ENCODE assay signal across 8 mouse cellular contexts in genomic region chr17:46781876-46782275, GRCm38 (mm10). TPM values are rescaled to one million over a fixed set of nuclear protein-coding genes. Genes with fewer than 3 reads are reported as not detected.
DNase-seq lines count a peak whose midpoint lies in the region; ATAC-seq and TF ChIP-seq lines count a peak whose summit lies in the region.

No protein-coding gene starts in this region.

- H3K36me3 ChIP-seq in liver, adult 2 months (ENCODE audit: control insufficient read depth, insufficient read depth, low read length), result peaks cover 32% of the 10 kb centered on the region
- H3K36me3 ChIP-seq in embryonic facial prominence, embryonic 12.5 days, result peaks cover 37% of the 10 kb centered on the region
- peaks cover 39% of the 10 kb centered on the region for H3K36me3 ChIP-seq in kidney, embryonic 15.5 days
- peaks cover 35% of the 10 kb centered on the region for H3K36me3 ChIP-seq in neural tube, embryonic 12.5 days

- peak; percentile 49 for DNase-seq in liver, adult 2 months (ENCODE audit: extremely low read depth, low read depth, low spot score)
- DNase-seq in liver, result no peak
- no peak for DNase-seq in urinary bladder, postnatal 4 days (ENCODE audit: low spot score in 2 of 2)
- DNase-seq in natural killer cell, adult 2 months (ENCODE audit: low spot score in 2 of 2), result no peak
- DNase-seq in thymus, adult 18-20 months, result no peak

- no peak for ATAC-seq in embryonic facial prominence, embryonic 12.5 days (ENCODE audit: insufficient number of reproducible peaks, insufficient read depth, low FRiP score, low TSS enrichment)
- ATAC-seq in kidney, embryonic 15.5 days (replicated peaks; ENCODE audit: low FRiP score), result peak; percentile 6; the same call in 1 of the 2 replicates
- no peak; the same call in 1 of the 2 replicates for ATAC-seq in neural tube, embryonic 12.5 days (ENCODE audit: low FRiP score, low read depth)

- no peak for TF ChIP-seq POLR2A in liver, adult 2 months (IDR thresholded peaks at IDR 0.05; ENCODE audit: extremely low read depth, insufficient read depth, low read length)

- peak overlapping the region; percentile 95 for H3K9ac ChIP-seq in liver, adult 2 months (ENCODE audit: low read depth, low read length)
- H3K9ac ChIP-seq in embryonic facial prominence, embryonic 12.5 days, result peak overlapping the region; percentile 78
- H3K9ac ChIP-seq in kidney, embryonic 15.5 days, result peak overlapping the region; percentile 67
- peak overlapping the region; percentile 78 for H3K9ac ChIP-seq in neural tube, embryonic 12.5 days

- no peaks in the 10 kb centered on the region for H3K27me3 ChIP-seq in liver, adult 2 months (ENCODE audit: control insufficient read depth, insufficient read depth, low read length)
- H3K27me3 ChIP-seq in embryonic facial prominence, embryonic 12.5 days, result no peaks in the 10 kb centered on the region
- H3K27me3 ChIP-seq in kidney, embryonic 15.5 days, result no peaks in the 10 kb centered on the region
- H3K27me3 ChIP-seq in neural tube, embryonic 12.5 days (replicated peaks), result no peaks in the 10 kb centered on the region

- no peak for TF ChIP-seq CTCF in liver, adult 2 months (IDR thresholded peaks at IDR 0.05; ENCODE audit: low read depth, low read length)

- no peaks in the 10 kb centered on the region for H3K9me3 ChIP-seq in embryonic facial prominence, embryonic 12.5 days
- no peaks in the 10 kb centered on the region for H3K9me3 ChIP-seq in kidney, embryonic 15.5 days (replicated peaks)
- H3K9me3 ChIP-seq in neural tube, embryonic 12.5 days, result no peaks in the 10 kb centered on the region

- H3K27ac ChIP-seq in liver, adult 2 months (replicated peaks; ENCODE audit: insufficient read depth, low read depth, low read length), result peak overlapping the region; percentile 56
- H3K27ac ChIP-seq in embryonic facial prominence, embryonic 12.5 days, result peak overlapping the region; percentile 86
- peak overlapping the region; percentile 95 for H3K27ac ChIP-seq in kidney, embryonic 15.5 days
- peak overlapping the region; percentile 69; the same call in 1 of the 2 replicates for H3K27ac ChIP-seq in neural tube, embryonic 12.5 days

- H3K4me2 ChIP-seq in embryonic facial prominence, embryonic 12.5 days (replicated peaks), result peak overlapping the region; percentile 66
- H3K4me2 ChIP-seq in kidney, embryonic 15.5 days, result peak overlapping the region; percentile 64
- H3K4me2 ChIP-seq in neural tube, embryonic 12.5 days (replicated peaks), result peak overlapping the region; percentile 63

- peaks cover 12% of the 10 kb centered on the region; the same call in 1 of the 2 replicates for H3K79me2 ChIP-seq in liver, adult 2 months (ENCODE audit: control insufficient read depth, insufficient read depth, low read length)

- under 1% methylated on average over 11 of the region's 11 CpGs for whole genome bisulfite sequencing in liver, adult 2 months
- 5% methylated on average over 11 of the region's 11 CpGs for WGBS in embryonic facial prominence, embryonic 12.5 days
- under 1% methylated on average over 11 of the region's 11 CpGs for WGBS in kidney, embryonic 15.5 days
- WGBS in neural tube, embryonic 12.5 days, result 6% methylated on average over 11 of the region's 11 CpGs

- peaks cover 3% of the 10 kb centered on the region; the same call in 1 of the 2 replicates for H3K4me1 ChIP-seq in liver, adult 2 months (ENCODE audit: control insufficient read depth, insufficient read depth, low read length)
- peaks cover 6% of the 10 kb centered on the region for H3K4me1 ChIP-seq in embryonic facial prominence, embryonic 12.5 days
- H3K4me1 ChIP-seq in kidney, embryonic 15.5 days, result peaks cover 16% of the 10 kb centered on the region
- H3K4me1 ChIP-seq in neural tube, embryonic 12.5 days, result peaks cover 7% of the 10 kb centered on the region

- H3K4me3 ChIP-seq in liver, adult 2 months (ENCODE audit: insufficient read depth, low read depth, low read length), result peak overlapping the region; percentile 67
- peak overlapping the region; percentile 68 for H3K4me3 ChIP-seq in embryonic facial prominence, embryonic 12.5 days
- peak overlapping the region; percentile 72 for H3K4me3 ChIP-seq in kidney, embryonic 15.5 days (replicated peaks)
- H3K4me3 ChIP-seq in neural tube, embryonic 12.5 days, result peak overlapping the region; percentile 62

RNA-seq across cellular contexts. Expression of gene Rpl7l1, which starts 0.6 kb away (rescaled TPM):
- total RNA-seq in liver, adult 2 months (2014; rRNA removed), result 41.2 and 43.6 TPM in 2 replicates
- polyA plus RNA-seq in liver, adult 2 months (2012; rRNA removed), result 21.6 and 24.6 TPM in 2 replicates
- 180 and 184 TPM in 2 replicates for polyA plus RNA-seq in embryonic facial prominence, embryonic 12.5 days (2016; fragmentation: Nextera tagmentation; extraction: Ambion mirVana)
- 179 and 189 TPM in 2 replicates for polyA plus RNA-seq in kidney, embryonic 15.5 days (2015; fragmentation: Nextera tagmentation; extraction: Ambion mirVana)
- polyA plus RNA-seq in neural tube, embryonic 12.5 days (2016; fragmentation: Nextera tagmentation; extraction: Ambion mirVana), result 125 and 139 TPM in 2 replicates

RNA-seq across cellular contexts. Expression of gene 2310039H08Rik, which starts 9.4 kb away (rescaled TPM):
- 97.6 and 124 TPM in 2 replicates for total RNA-seq in liver, adult 2 months (2014; rRNA removed)
- 167 and 185 TPM in 2 replicates for polyA plus RNA-seq in liver, adult 2 months (2012; rRNA removed)
- polyA plus RNA-seq in embryonic facial prominence, embryonic 12.5 days (2016; fragmentation: Nextera tagmentation; extraction: Ambion mirVana), result 54.8 and 59.5 TPM in 2 replicates
- polyA plus RNA-seq in kidney, embryonic 15.5 days (2015; fragmentation: Nextera tagmentation; extraction: Ambion mirVana), result 75.6 and 80.0 TPM in 2 replicates
- 34.9 and 46.6 TPM in 2 replicates for polyA plus RNA-seq in neural tube, embryonic 12.5 days (2016; fragmentation: Nextera tagmentation; extraction: Ambion mirVana)

RNA-seq across cellular contexts. Expression of gene Ptcra, which starts 18.4 kb away (rescaled TPM):
- not detected in 2 replicates for total RNA-seq in liver, adult 2 months (2014; rRNA removed)
- polyA plus RNA-seq in liver, adult 2 months (2012; rRNA removed), result 0.06 TPM in 1 of 2 replicates, not detected in the other
- polyA plus RNA-seq in embryonic facial prominence, embryonic 12.5 days (2016; fragmentation: Nextera tagmentation; extraction: Ambion mirVana), result 0.41 and 0.47 TPM in 2 replicates
- polyA plus RNA-seq in kidney, embryonic 15.5 days (2015; fragmentation: Nextera tagmentation; extraction: Ambion mirVana), result 0.33 and 0.64 TPM in 2 replicates
- polyA plus RNA-seq in neural tube, embryonic 12.5 days (2016; fragmentation: Nextera tagmentation; extraction: Ambion mirVana), result 0.41 and 0.65 TPM in 2 replicates

RNA-seq across cellular contexts. Expression of gene Cnpy3, which starts 29.9 kb away (rescaled TPM):
- total RNA-seq in liver, adult 2 months (2014; rRNA removed), result 28.5 and 28.6 TPM in 2 replicates
- polyA plus RNA-seq in liver, adult 2 months (2012; rRNA removed), result 38.3 and 40.7 TPM in 2 replicates
- 61.2 and 63.1 TPM in 2 replicates for polyA plus RNA-seq in embryonic facial prominence, embryonic 12.5 days (2016; fragmentation: Nextera tagmentation; extraction: Ambion mirVana)
- polyA plus RNA-seq in kidney, embryonic 15.5 days (2015; fragmentation: Nextera tagmentation; extraction: Ambion mirVana), result 79.3 and 83.5 TPM in 2 replicates
- polyA plus RNA-seq in neural tube, embryonic 12.5 days (2016; fragmentation: Nextera tagmentation; extraction: Ambion mirVana), result 58.4 and 62.0 TPM in 2 replicates

RNA-seq across cellular contexts. Expression of gene Gnmt, which starts 52.9 kb away (rescaled TPM):
- 3,482 and 4,252 TPM in 2 replicates for total RNA-seq in liver, adult 2 months (2014; rRNA removed)
- 4,950 and 5,107 TPM in 2 replicates for polyA plus RNA-seq in liver, adult 2 months (2012; rRNA removed)
- 0.69 and 0.74 TPM in 2 replicates for polyA plus RNA-seq in embryonic facial prominence, embryonic 12.5 days (2016; fragmentation: Nextera tagmentation; extraction: Ambion mirVana)
- polyA plus RNA-seq in kidney, embryonic 15.5 days (2015; fragmentation: Nextera tagmentation; extraction: Ambion mirVana), result 1.5 and 2.8 TPM in 2 replicates
- polyA plus RNA-seq in neural tube, embryonic 12.5 days (2016; fragmentation: Nextera tagmentation; extraction: Ambion mirVana), result 0.43 and 0.49 TPM in 2 replicates
